Mouse (Mus musculus) neural tube, embryonic 12.5 days (tissue): Measurements from ENCODE around the gene Rln3. TPM values are rescaled to one million over a fixed set of nuclear protein-coding genes. Genes with fewer than 3 reads are reported as not detected.

Experiments
- ATAC-seq: fragments of 200-750 bp; cut with Nextera tagmentation; 2 replicates; pipeline ENCODE4 v1.8.0; 2017; ENCODE audit warnings: low read depth, mild to moderate bottlenecking, moderate TSS enrichment, moderate library complexity; ENCODE audit not compliant: low FRiP score
- H3K27ac ChIP-seq: fragments of 300-500 bp; sonication (generic); 2 replicates; pipeline ENCODE4 v1.5.1; 2016
- H3K27me3 ChIP-seq: fragments of 300-500 bp; sonication (generic); replicated peaks from 2 replicates; pipeline ENCODE4 v1.6.1; 2016; ENCODE audit warnings: mild to moderate bottlenecking
- H3K36me3 ChIP-seq: fragments of 300-500 bp; sonication (generic); 2 replicates; pipeline ENCODE4 v1.6.1; 2016; ENCODE audit warnings: mild to moderate bottlenecking
- H3K4me1 ChIP-seq: fragments of 300-500 bp; sonication (generic); 2 replicates; pipeline ENCODE4 v1.6.1; 2016
- H3K4me2 ChIP-seq: fragments of 300-500 bp; sonication (generic); replicated peaks from 2 replicates; pipeline ENCODE4 v1.6.1; 2016; ENCODE audit warnings: mild to moderate bottlenecking
- H3K4me3 ChIP-seq: fragments of 300-500 bp; sonication (generic); 2 replicates; pipeline ENCODE4 v1.5.1; 2016
- H3K9ac ChIP-seq: fragments of 300-500 bp; sonication (generic); 2 replicates; pipeline ENCODE4 v1.6.1; 2016; ENCODE audit warnings: mild to moderate bottlenecking
- H3K9me3 ChIP-seq: fragments of 300-500 bp; sonication (generic); 2 replicates; pipeline ENCODE4 v1.6.1; 2016; ENCODE audit warnings: mild to moderate bottlenecking
- WGBS: fragments of 180-500 bp; shearing (Covaris S2); methylation state at CpG from one replicate; pipeline ENCODE4 v1.1.7; 2016; 5-methylcytosine and 5-hydroxymethylcytosine counted together
- polyA plus RNA-seq: library from polyadenylated mRNA; unstranded; fragments of >200 nt; fragmentation: Nextera tagmentation; extraction: Ambion mirVana; gene quantifications from 2 replicates; pipeline ENCODE4 v1.2.1, GENCODE M21; 2016

Gene Rln3
- polyA plus RNA-seq: not detected in 2 replicates

- peaks cover 59% of the 10 kb centered on the region for H3K27me3 ChIP-seq
- H3K4me1 ChIP-seq: peaks cover 18% of the 10 kb centered on the region
- no peaks in the 10 kb centered on the region for H3K36me3 ChIP-seq
- H3K9me3 ChIP-seq: no peaks in the 10 kb centered on the region
- no peak for ATAC-seq
- WGBS: 8% methylated on average over 9 of the region's 9 CpGs
- H3K27ac ChIP-seq: no peak within 1 kb of the TSS
- 0 out of 2 replicates have a peak within 1 kb of the TSS, but pooled peaks have one; percentile 11 for H3K4me3 ChIP-seq
- H3K4me2 ChIP-seq: peak within 1 kb of the TSS; percentile 27; the same call in 1 of the 2 replicates
- H3K9ac ChIP-seq: no peak within 1 kb of the TSS
Observed at GRCm38 (mm10) chr8:84044900-84045299, at the start of gene Rln3. Rln3 (minus strand) TSS chr8:84045000.

GRCm38 (mm10) chr8:84090585-84090984 lies 45.8 kb upstream of the Rln3 start:
- Histone ChIP-seq H3K4me1 (no peaks in the 10 kb centered on the region), H3K4me2 (no peak overlapping the region), H3K36me3 (peaks cover 94% of the 10 kb centered on the region), H3K27me3 (no peaks in the 10 kb centered on the region), H3K9ac (no peak overlapping the region), H3K27ac (no peak overlapping the region), H3K4me3 (no peak overlapping the region), H3K9me3 (no peaks in the 10 kb centered on the region)
- 88% methylated on average over 8 of the region's 8 CpGs for WGBS
- no peak for ATAC-seq

- H3K27ac ChIP-seq: no peak overlapping the region
- no peak overlapping the region for H3K9ac ChIP-seq
- peaks cover 6% of the 10 kb centered on the region for H3K4me1 ChIP-seq
- H3K27me3 ChIP-seq: no peaks in the 10 kb centered on the region
- WGBS: 87% methylated on average over 9 of the region's 9 CpGs
- no peak overlapping the region for H3K4me3 ChIP-seq
- no peak for ATAC-seq
- H3K4me2 ChIP-seq: no peak overlapping the region
- peaks cover 85% of the 10 kb centered on the region for H3K36me3 ChIP-seq
- H3K9me3 ChIP-seq: no peaks in the 10 kb centered on the region
Observed at GRCm38 (mm10) chr8:84089277-84089676, 44.5 kb upstream of the Rln3 start.

DNA sequence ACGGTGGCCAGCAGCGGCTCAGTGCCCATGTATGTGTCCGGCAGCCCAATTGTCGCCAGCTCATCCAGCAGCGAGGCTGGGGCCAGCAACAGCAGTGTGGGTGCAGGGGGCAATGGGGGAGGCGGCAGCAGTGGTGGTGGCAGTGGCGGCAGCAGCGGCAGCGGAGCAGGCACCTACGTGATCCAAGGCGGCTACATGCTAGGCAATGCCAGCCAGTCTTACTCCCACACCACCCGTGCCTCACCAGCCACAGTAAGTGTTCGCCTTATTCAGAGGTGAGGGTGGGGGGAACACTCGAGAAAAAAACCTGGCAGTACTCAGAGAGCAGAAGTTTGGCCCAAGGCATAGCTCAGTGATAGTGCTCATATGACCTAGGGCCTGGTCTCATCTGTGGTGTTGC lies 43.0 kb upstream of the Rln3 start:
- Histone ChIP-seq H3K9ac (no peak overlapping the region), H3K4me2 (no peak overlapping the region), H3K4me1 (peaks cover 9% of the 10 kb centered on the region), H3K27ac (no peak overlapping the region), H3K4me3 (no peak overlapping the region), H3K27me3 (no peaks in the 10 kb centered on the region), H3K9me3 (no peaks in the 10 kb centered on the region), H3K36me3 (peaks cover 84% of the 10 kb centered on the region)
- WGBS: 94% methylated on average over 14 of the region's 14 CpGs
- ATAC-seq: no peak

- Histone ChIP-seq H3K27ac (no peak overlapping the region), H3K9me3 (no peaks in the 10 kb centered on the region), H3K4me3 (no peak overlapping the region), H3K4me2 (no peak overlapping the region), H3K27me3 (no peaks in the 10 kb centered on the region), H3K4me1 (peaks cover 9% of the 10 kb centered on the region), H3K36me3 (peaks cover 84% of the 10 kb centered on the region), H3K9ac (no peak overlapping the region)
- ATAC-seq: no peak
- 89% methylated on average over 7 of the region's 7 CpGs for WGBS
Observed at GRCm38 (mm10) chr8:84087156-84087555, 42.4 kb upstream of the Rln3 start.

DNA sequence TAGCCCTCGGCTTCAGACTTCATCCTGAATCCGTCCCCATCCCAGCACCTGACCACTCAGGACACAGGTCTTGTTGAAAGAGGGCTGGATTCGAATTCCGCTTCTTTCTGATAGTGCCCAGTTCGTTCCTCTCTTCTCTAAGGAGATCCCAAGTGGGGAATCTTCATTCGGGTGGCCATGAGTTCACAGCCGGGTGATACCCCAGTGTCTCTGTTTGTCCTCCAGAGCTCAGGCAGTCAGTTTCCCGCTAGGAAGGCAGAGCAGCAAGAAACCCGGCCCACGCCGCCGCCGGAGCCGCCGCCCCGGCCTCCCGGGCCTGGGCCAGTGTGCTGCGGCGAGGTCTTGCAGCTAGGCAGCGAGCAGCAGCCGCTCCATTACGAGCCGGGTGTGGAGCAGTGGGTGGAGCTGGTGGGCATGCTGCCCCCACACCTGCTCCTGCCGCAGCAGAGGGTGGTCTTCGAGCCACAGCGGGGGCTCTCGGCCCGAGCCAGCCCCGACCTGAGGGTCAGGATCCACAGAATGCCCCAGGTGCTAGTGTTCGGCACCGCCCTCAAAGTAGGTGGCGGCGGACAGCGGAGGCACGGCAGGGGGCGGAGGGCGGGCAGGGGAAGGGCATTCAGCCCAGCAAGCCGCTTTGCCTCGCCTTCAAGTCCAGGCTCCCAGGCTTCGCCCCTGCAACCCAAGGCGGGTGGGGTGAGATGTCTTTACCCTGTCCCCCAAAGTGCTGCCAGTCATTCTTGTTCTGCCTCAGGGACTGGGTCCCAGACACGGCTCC lies 39.7 kb upstream of the Rln3 start:
- H3K4me1 ChIP-seq: peaks cover 9% of the 10 kb centered on the region
- peak overlapping the region; percentile 31; the same call in 1 of the 2 replicates for H3K4me2 ChIP-seq
- no peak overlapping the region for H3K4me3 ChIP-seq
- H3K27ac ChIP-seq: no peak overlapping the region
- H3K27me3 ChIP-seq: no peaks in the 10 kb centered on the region
- WGBS: 34% methylated on average over 42 of the region's 42 CpGs
- ATAC-seq: 0 out of 2 replicates have a peak, but pooled peaks have one; percentile 43
- H3K9me3 ChIP-seq: no peaks in the 10 kb centered on the region
- H3K36me3 ChIP-seq: peaks cover 77% of the 10 kb centered on the region
- H3K9ac ChIP-seq: peak overlapping the region; percentile 42; the same call in 1 of the 2 replicates

DNA sequence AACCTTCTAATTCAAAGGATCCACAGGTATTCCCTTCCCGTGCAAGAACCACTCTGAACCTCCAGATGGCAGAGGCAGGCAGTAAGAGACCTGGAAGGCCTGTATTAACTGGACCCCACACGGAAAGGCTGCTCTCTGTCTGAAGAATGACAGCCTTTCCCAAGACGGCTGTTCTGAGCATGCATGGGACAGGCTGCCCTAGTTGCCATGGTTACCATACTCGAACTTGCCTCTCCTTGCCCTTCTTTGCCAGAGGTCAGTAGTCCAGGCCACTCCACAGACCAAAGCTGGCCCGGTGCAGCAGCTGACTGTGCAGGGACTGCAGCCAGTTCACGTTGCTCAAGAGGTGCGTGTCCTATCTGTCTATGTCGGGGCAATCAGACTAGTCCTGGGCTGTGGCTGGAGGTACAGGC lies 39.0 kb upstream of the Rln3 start:
- Histone ChIP-seq H3K4me2 (no peak overlapping the region), H3K4me3 (no peak overlapping the region), H3K36me3 (peaks cover 75% of the 10 kb centered on the region), H3K4me1 (peaks cover 9% of the 10 kb centered on the region), H3K9ac (no peak overlapping the region), H3K27ac (no peak overlapping the region), H3K9me3 (no peaks in the 10 kb centered on the region), H3K27me3 (no peaks in the 10 kb centered on the region)
- WGBS: 26% methylated on average over 8 of the region's 8 CpGs
- ATAC-seq: no peak; the same call in 1 of the 2 replicates

- ATAC-seq: no peak
- Histone ChIP-seq H3K27me3 (no peaks in the 10 kb centered on the region), H3K27ac (no peak overlapping the region), H3K36me3 (peaks cover 63% of the 10 kb centered on the region), H3K4me2 (no peak overlapping the region), H3K9ac (no peak overlapping the region), H3K4me3 (no peak overlapping the region), H3K4me1 (peaks cover 2% of the 10 kb centered on the region; the same call in 1 of the 2 replicates), H3K9me3 (no peaks in the 10 kb centered on the region)
- 94% methylated on average over 5 of the region's 5 CpGs for WGBS
Observed at GRCm38 (mm10) chr8:84079206-84079605, 34.4 kb upstream of the Rln3 start.

- no peaks in the 10 kb centered on the region for H3K9me3 ChIP-seq
- no peaks in the 10 kb centered on the region for H3K27me3 ChIP-seq
- no peak overlapping the region for H3K27ac ChIP-seq
- WGBS: 80% methylated on average over 3 of the region's 3 CpGs
- H3K4me3 ChIP-seq: no peak overlapping the region
- peaks cover 21% of the 10 kb centered on the region for H3K4me1 ChIP-seq
- no peak overlapping the region for H3K4me2 ChIP-seq
- peaks cover 41% of the 10 kb centered on the region for H3K36me3 ChIP-seq
- ATAC-seq: no peak
- H3K9ac ChIP-seq: no peak overlapping the region
Observed at GRCm38 (mm10) chr8:84076849-84077248, 32.0 kb upstream of the Rln3 start.

DNA sequence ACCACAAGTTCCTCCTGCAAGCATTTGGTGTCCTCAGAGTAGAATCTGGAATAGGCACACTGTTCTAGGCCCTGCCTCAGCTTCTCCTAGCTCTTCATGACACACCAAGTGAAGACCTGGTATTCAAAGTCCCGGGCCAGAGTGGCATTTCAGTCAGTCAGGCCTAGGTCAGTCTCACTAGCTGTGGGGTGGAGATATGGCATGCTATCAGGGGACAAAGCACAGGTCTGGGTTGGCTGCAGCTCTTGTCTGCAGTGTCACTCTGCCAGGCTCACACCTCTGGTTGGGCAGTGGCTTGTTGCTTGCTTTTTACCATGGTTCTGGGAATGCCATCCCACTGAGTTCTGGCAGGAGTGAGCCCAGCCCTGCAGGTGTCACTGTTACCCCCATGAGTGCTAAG lies 31.6 kb upstream of the Rln3 start:
- H3K36me3 ChIP-seq: peaks cover 41% of the 10 kb centered on the region
- H3K4me3 ChIP-seq: no peak overlapping the region
- no peak overlapping the region for H3K9ac ChIP-seq
- H3K4me2 ChIP-seq: no peak overlapping the region
- no peaks in the 10 kb centered on the region for H3K27me3 ChIP-seq
- no peak overlapping the region for H3K27ac ChIP-seq
- no peaks in the 10 kb centered on the region for H3K9me3 ChIP-seq
- ATAC-seq: no peak
- WGBS: 84% methylated on average over 1 of the region's 1 CpGs
- peaks cover 26% of the 10 kb centered on the region for H3K4me1 ChIP-seq

- Histone ChIP-seq H3K27ac (0 out of 2 replicates have a peak overlapping the region, but pooled peaks have one; percentile 17), H3K4me2 (0 out of 2 replicates have a peak overlapping the region, but pooled peaks have one; percentile 12), H3K9me3 (no peaks in the 10 kb centered on the region), H3K27me3 (no peaks in the 10 kb centered on the region), H3K4me3 (no peak overlapping the region), H3K9ac (peak overlapping the region; percentile 26; the same call in 1 of the 2 replicates), H3K4me1 (peaks cover 43% of the 10 kb centered on the region), H3K36me3 (peaks cover 21% of the 10 kb centered on the region)
- no peak for ATAC-seq
- 54% methylated on average over 10 of the region's 10 CpGs for WGBS
Observed at GRCm38 (mm10) chr8:84073230-84073976, 28.6 kb upstream of the Rln3 start.

GRCm38 (mm10) chr8:84072321-84072720 lies 27.5 kb upstream of the Rln3 start:
- Histone ChIP-seq H3K4me1 (peaks cover 53% of the 10 kb centered on the region), H3K9ac (peak overlapping the region; percentile 8; the same call in 1 of the 2 replicates), H3K4me3 (no peak overlapping the region), H3K27me3 (no peaks in the 10 kb centered on the region), H3K27ac (no peak overlapping the region), H3K9me3 (no peaks in the 10 kb centered on the region), H3K36me3 (peaks cover 19% of the 10 kb centered on the region), H3K4me2 (no peak overlapping the region)
- WGBS: 90% methylated on average over 10 of the region's 10 CpGs
- no peak for ATAC-seq
